Mouse (Mus musculus) frontal cortex, postnatal 25 days (tissue): ENCODE measurements around the gene Efemp2.
A peak's percentile ranks its signal among the peaks of the same experiment; 100 is the strongest.

Source experiments
- DNase-seq, 2 experiments: peaks; one replicate each; pipeline ENCODE4 v3.0.0; 2022; ENCODE audit warnings: low spot score in 2 of 2

The Efemp2 gene

GRCm38 (mm10) chr19:5496052-5496370 is 22.3 kb downstream of the Efemp2 start:
- no peak for DNase-seq

- DNase-seq: no peak
Observed at GRCm38 (mm10) chr19:5500330-5500875, 26.6 kb downstream of the Efemp2 start.

GRCm38 (mm10) chr19:5503687-5504086 is 29.9 kb downstream of the Efemp2 start, which contains the start of gene 1700020D05Rik:
TSS of gene 1700020D05Rik (minus strand) at chr19:5503787.
- DNase-seq: no peak

- peak; percentile 91 to 98 for DNase-seq
Observed at GRCm38 (mm10) chr19:5510031-5511026, 36.6 kb downstream of the Efemp2 start, which contains the start of gene Snx32. TSS of gene Snx32 (minus strand) at chr19:5510538.

GRCm38 (mm10) chr19:5511074-5511632 is 37.4 kb downstream of the Efemp2 start:
- DNase-seq: no peak

- DNase-seq: no peak
Observed at GRCm38 (mm10) chr19:5512091-5513004, 38.6 kb downstream of the Efemp2 start.

- no peak for DNase-seq
Observed at GRCm38 (mm10) chr19:5513005-5513349, 39.2 kb downstream of the Efemp2 start.

GRCm38 (mm10) chr19:5515840-5516777 is 42.4 kb downstream of the Efemp2 start:
- DNase-seq: no peak

- DNase-seq: no peak
Observed at GRCm38 (mm10) chr19:5516906-5517505, 43.3 kb downstream of the Efemp2 start.

- DNase-seq: no peak
Observed at GRCm38 (mm10) chr19:5518721-5519120, 45.0 kb downstream of the Efemp2 start.

- DNase-seq: no peak
Observed at GRCm38 (mm10) chr19:5525204-5525603, 51.5 kb downstream of the Efemp2 start.

GRCm38 (mm10) chr19:5529325-5530137 is 55.8 kb downstream of the Efemp2 start:
- DNase-seq: peak; percentile 93 to 95

- DNase-seq: no peak
Observed at GRCm38 (mm10) chr19:5530138-5530524, 56.4 kb downstream of the Efemp2 start.
